ENCODE assay signal across 25 mouse cellular contexts in the genomic region with DNA sequence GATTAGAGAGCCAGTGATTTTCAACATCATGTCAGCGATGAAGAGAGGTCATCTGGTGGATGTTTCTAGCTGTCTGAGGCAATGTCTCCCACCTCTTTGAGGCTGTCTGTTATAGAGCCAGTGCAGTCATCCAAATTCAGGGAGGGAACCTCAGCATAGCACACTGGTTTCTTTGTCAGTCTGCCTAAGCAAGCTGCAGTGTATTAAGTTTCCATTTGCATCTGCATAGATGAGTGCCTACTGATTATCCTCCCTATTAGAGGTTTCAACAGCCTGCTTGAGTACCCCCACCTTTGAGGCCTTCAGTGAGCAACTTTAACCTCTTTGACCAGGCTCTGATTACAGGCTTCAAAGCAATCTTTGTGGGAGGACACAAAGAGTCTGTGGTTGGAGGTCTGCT. TPM values are rescaled to one million over a fixed set of nuclear protein-coding genes. Genes with fewer than 3 reads are reported as not detected.
DNase-seq lines count a peak whose midpoint lies in the region; ATAC-seq lines count a peak whose summit lies in the region.
"Had no signal": no experiment of that assay in that cellular context is flagged by ENCODE, and none has a peak within 500 bp of the region (broad histone marks: within the 10 kb centered on the region; RNA-seq: fewer than 3 reads in every experiment).

No protein-coding gene starts in this region.

- no peak overlapping the region for H3K9ac ChIP-seq in embryonic facial prominence, embryonic 11.5 days (replicated peaks; ENCODE audit: low read length)
- no peak overlapping the region for H3K9ac ChIP-seq in midbrain, embryonic 12.5 days (replicated peaks)
- no peak overlapping the region for H3K9ac ChIP-seq in midbrain, embryonic 16.5 days (ENCODE audit: low read depth, low read length)
- H3K9ac ChIP-seq in forebrain, embryonic 13.5 days, result no peak overlapping the region
- H3K9ac ChIP-seq: limb, embryonic 15.5 days; liver, postnatal 0 days; neural tube, embryonic 15.5 days had no signal

- H3K27me3 ChIP-seq in embryonic facial prominence, embryonic 11.5 days (ENCODE audit: control insufficient read depth, insufficient read depth, low read length), result no peaks in the 10 kb centered on the region
- no peaks in the 10 kb centered on the region for H3K27me3 ChIP-seq in embryonic facial prominence, embryonic 10.5 days (replicated peaks; ENCODE audit: low read depth, poor library complexity, severe bottlenecking)
- no peaks in the 10 kb centered on the region for H3K27me3 ChIP-seq in midbrain, embryonic 12.5 days
- no peaks in the 10 kb centered on the region for H3K27me3 ChIP-seq in midbrain, embryonic 16.5 days (ENCODE audit: control insufficient read depth, insufficient read depth, low read depth, low read length)
- no peaks in the 10 kb centered on the region for H3K27me3 ChIP-seq in forebrain, embryonic 13.5 days
- H3K27me3 ChIP-seq: CH12.LX; limb, embryonic 15.5 days; megakaryocyte, embryonic 14.5 days; neural tube, embryonic 15.5 days had no signal

- H3K4me3 ChIP-seq in embryonic facial prominence, embryonic 11.5 days (ENCODE audit: low read depth, low read length), result no peak overlapping the region
- no peak overlapping the region for H3K4me3 ChIP-seq in embryonic facial prominence, embryonic 10.5 days
- H3K4me3 ChIP-seq in midbrain, embryonic 12.5 days, result no peak overlapping the region
- H3K4me3 ChIP-seq in midbrain, embryonic 16.5 days (ENCODE audit: low read depth, low read length), result no peak overlapping the region
- H3K4me3 ChIP-seq in forebrain, embryonic 13.5 days, result no peak overlapping the region
- H3K4me3 ChIP-seq: heart, embryonic 10.5 days; limb, embryonic 15.5 days; megakaryocyte, embryonic 14.5 days; neural tube, embryonic 15.5 days had no signal

- no peaks in the 10 kb centered on the region for H3K9me3 ChIP-seq in embryonic facial prominence, embryonic 11.5 days (replicated peaks; ENCODE audit: control insufficient read depth, low read length)
- no peaks in the 10 kb centered on the region for H3K9me3 ChIP-seq in embryonic facial prominence, embryonic 10.5 days
- H3K9me3 ChIP-seq in midbrain, embryonic 12.5 days, result no peaks in the 10 kb centered on the region
- H3K9me3 ChIP-seq in midbrain, embryonic 16.5 days (replicated peaks; ENCODE audit: control insufficient read depth, low read length, poor library complexity, severe bottlenecking), result no peaks in the 10 kb centered on the region
- H3K9me3 ChIP-seq in forebrain, embryonic 13.5 days (replicated peaks), result no peaks in the 10 kb centered on the region
- H3K9me3 ChIP-seq: heart, embryonic 10.5 days; limb, embryonic 15.5 days; megakaryocyte, embryonic 14.5 days; neural tube, embryonic 15.5 days had no signal

- DNase-seq in embryonic facial prominence, embryonic 11.5 days (ENCODE audit: low spot score), result no peak
- no peak for DNase-seq in embryonic facial prominence, embryonic 10.5 days (ENCODE audit: low spot score)
- no peak for DNase-seq in gastrocnemius, adult 18-20 months (ENCODE audit: low spot score)
- DNase-seq in layer of hippocampus, postnatal 36 days, result no peak
- no peak for DNase-seq in neural tube, embryonic 10.5 days (ENCODE audit: extremely low spot score, low spot score)
- DNase-seq: adrenal gland, postnatal 14 days; cerebellum, adult 18-20 months; cerebellum, postnatal 36 days; gastrocnemius, postnatal 36 days; heart, postnatal 10 days; kidney, postnatal 25 days; liver, postnatal 0 days; lung, postnatal 14 days; right cerebral cortex, postnatal 4 days; thymus, postnatal 4 days had no signal

- H3K4me1 ChIP-seq in embryonic facial prominence, embryonic 11.5 days (ENCODE audit: control insufficient read depth, insufficient read depth, low read length), result no peaks in the 10 kb centered on the region
- H3K4me1 ChIP-seq in embryonic facial prominence, embryonic 10.5 days, result peaks cover 7% of the 10 kb centered on the region; the same call in 1 of the 2 replicates
- H3K4me1 ChIP-seq in midbrain, embryonic 12.5 days, result peaks cover 12% of the 10 kb centered on the region
- peaks cover 4% of the 10 kb centered on the region; the same call in 1 of the 2 replicates for H3K4me1 ChIP-seq in midbrain, embryonic 16.5 days (ENCODE audit: control insufficient read depth, insufficient read depth, low read length)
- peaks cover 10% of the 10 kb centered on the region for H3K4me1 ChIP-seq in forebrain, embryonic 13.5 days
- H3K4me1 ChIP-seq: limb, embryonic 15.5 days; megakaryocyte, embryonic 14.5 days had no signal

- no peak overlapping the region for H3K4me2 ChIP-seq in embryonic facial prominence, embryonic 11.5 days (ENCODE audit: low read depth, low read length)
- H3K4me2 ChIP-seq in midbrain, embryonic 12.5 days (replicated peaks), result no peak overlapping the region
- H3K4me2 ChIP-seq in midbrain, embryonic 16.5 days (ENCODE audit: low read length), result no peak overlapping the region
- H3K4me2 ChIP-seq in forebrain, embryonic 13.5 days, result no peak overlapping the region
- H3K4me2 ChIP-seq: limb, embryonic 15.5 days; neural tube, embryonic 15.5 days had no signal

- ATAC-seq in embryonic facial prominence, embryonic 11.5 days (replicated peaks; ENCODE audit: insufficient number of reproducible peaks, low FRiP score, low TSS enrichment, low read depth), result peak; percentile 79
- peak; percentile 82 for ATAC-seq in midbrain, embryonic 12.5 days (ENCODE audit: low FRiP score, low read depth)
- ATAC-seq in midbrain, embryonic 16.5 days, result no peak
- peak; percentile 79; the same call in 1 of the 2 replicates for ATAC-seq in forebrain, embryonic 13.5 days
- ATAC-seq: liver, postnatal 0 days had no signal

- 48% methylated on average over 1 of the region's 1 CpGs for WGBS in embryonic facial prominence, embryonic 11.5 days
- WGBS in embryonic facial prominence, embryonic 10.5 days, result 59% methylated on average over 1 of the region's 1 CpGs
- 30% methylated on average over 1 of the region's 1 CpGs for WGBS in midbrain, embryonic 12.5 days
- WGBS in midbrain, embryonic 16.5 days, result 26% methylated on average over 1 of the region's 1 CpGs
- 31% methylated on average over 1 of the region's 1 CpGs for WGBS in forebrain, embryonic 13.5 days

- no peak overlapping the region for H3K27ac ChIP-seq in embryonic facial prominence, embryonic 11.5 days (replicated peaks; ENCODE audit: low read depth, low read length)
- H3K27ac ChIP-seq in embryonic facial prominence, embryonic 10.5 days (replicated peaks), result no peak overlapping the region
- no peak overlapping the region for H3K27ac ChIP-seq in midbrain, embryonic 12.5 days (replicated peaks)
- H3K27ac ChIP-seq in midbrain, embryonic 16.5 days (ENCODE audit: low read length), result no peak overlapping the region
- no peak overlapping the region for H3K27ac ChIP-seq in forebrain, embryonic 13.5 days
- H3K27ac ChIP-seq: heart, embryonic 10.5 days; limb, embryonic 15.5 days; neural tube, embryonic 15.5 days had no signal

- no peaks in the 10 kb centered on the region for H3K36me3 ChIP-seq in embryonic facial prominence, embryonic 11.5 days (replicated peaks; ENCODE audit: control insufficient read depth, insufficient read depth, low read depth, low read length)
- H3K36me3 ChIP-seq in embryonic facial prominence, embryonic 10.5 days (replicated peaks), result no peaks in the 10 kb centered on the region
- no peaks in the 10 kb centered on the region for H3K36me3 ChIP-seq in midbrain, embryonic 12.5 days
- H3K36me3 ChIP-seq in midbrain, embryonic 16.5 days (ENCODE audit: control insufficient read depth, insufficient read depth, low read length), result no peaks in the 10 kb centered on the region
- H3K36me3 ChIP-seq in forebrain, embryonic 13.5 days (ENCODE audit: poor library complexity, severe bottlenecking), result no peaks in the 10 kb centered on the region
- H3K36me3 ChIP-seq: heart, embryonic 10.5 days; limb, embryonic 15.5 days; neural tube, embryonic 15.5 days had no signal

RNA-seq across cellular contexts. Expression of a gene that starts 17.1 kb away (rescaled TPM):
- 0.03 TPM in 1 of 2 replicates, not detected in the other for polyA plus RNA-seq in embryonic facial prominence, embryonic 11.5 days (2014; fragmentation: Nextera tagmentation; extraction: Ambion mirVana)
- polyA plus RNA-seq in embryonic facial prominence, embryonic 10.5 days (2016; fragmentation: Nextera tagmentation; extraction: Ambion mirVana), result 0.04 and 0.06 TPM in 2 replicates
- polyA plus RNA-seq in midbrain, embryonic 12.5 days (2016; fragmentation: Nextera tagmentation; extraction: Ambion mirVana), result not detected in 2 replicates
- not detected in 2 replicates for polyA plus RNA-seq in midbrain, embryonic 16.5 days (2015; fragmentation: Nextera tagmentation; extraction: Ambion mirVana)
- 0.03 TPM in 1 of 2 replicates, not detected in the other for polyA plus RNA-seq in forebrain, embryonic 13.5 days (2015; fragmentation: Nextera tagmentation; extraction: Ambion mirVana)
- total RNA-seq in gastrocnemius, adult 18-20 months (2021), result not detected
- total RNA-seq in layer of hippocampus, postnatal 36 days (2021), result not detected
- total RNA-seq: adrenal gland, postnatal 14 days; CH12.LX; gastrocnemius, postnatal 36 days; heart, postnatal 10 days; layer of hippocampus, postnatal 10 days; left cerebral cortex, postnatal 25 days had no signal
- polyA plus RNA-seq: liver, postnatal 0 days had no signal
